Mouse (Mus musculus) heart, embryonic 11.5 days (tissue): Measurements from ENCODE around the gene Gzmn. TPM values are rescaled to one million over a fixed set of nuclear protein-coding genes. Genes with fewer than 3 reads are reported as not detected.

Experiments used
- ATAC-seq: fragments of 200-750 bp; cut with Nextera tagmentation; replicated peaks from 2 replicates; pipeline ENCODE4 v1.8.0; 2017; ENCODE audit warnings: moderate library complexity; ENCODE audit not compliant: insufficient number of reproducible peaks, low FRiP score, low TSS enrichment
- H3K27ac ChIP-seq: fragments of 300-500 bp; sonication (generic); 2 replicates; pipeline ENCODE4 v1.5.1; 2014; ENCODE audit warnings: mild to moderate bottlenecking, low read depth, low read length
- H3K27me3 ChIP-seq: fragments of 300-500 bp; sonication (generic); 2 replicates; pipeline ENCODE4 v1.6.1; 2014; ENCODE audit warnings: mild to moderate bottlenecking, low read length, mixed read lengths; ENCODE audit not compliant: control insufficient read depth, insufficient read depth
- H3K36me3 ChIP-seq: fragments of 300-500 bp; sonication (generic); 2 replicates; pipeline ENCODE4 v1.6.1; 2014; ENCODE audit warnings: mild to moderate bottlenecking, low read length, moderate library complexity, mixed read lengths; ENCODE audit not compliant: control insufficient read depth, insufficient read depth
- H3K4me1 ChIP-seq: fragments of 300-500 bp; sonication (generic); 2 replicates; pipeline ENCODE4 v1.6.1; 2014; ENCODE audit warnings: low read length; ENCODE audit not compliant: control insufficient read depth, insufficient read depth
- H3K4me2 ChIP-seq: fragments of 300-500 bp; sonication (generic); 2 replicates; pipeline ENCODE4 v1.6.1; 2014; ENCODE audit warnings: mild to moderate bottlenecking, moderate library complexity
- H3K4me3 ChIP-seq: fragments of 300-500 bp; sonication (generic); 2 replicates; pipeline ENCODE4 v1.5.1; 2014; ENCODE audit warnings: low read depth, low read length
- H3K9ac ChIP-seq: fragments of 300-500 bp; sonication (generic); 2 replicates; pipeline ENCODE4 v1.6.1; 2014; ENCODE audit warnings: mild to moderate bottlenecking, low read depth, low read length, moderate library complexity
- H3K9me3 ChIP-seq: fragments of 300-500 bp; sonication (generic); replicated peaks from 2 replicates; pipeline ENCODE4 v1.6.1; 2016; ENCODE audit warnings: low read length; ENCODE audit not compliant: control insufficient read depth
- polyA plus RNA-seq: library from polyadenylated mRNA; unstranded; fragments of >200 nt; fragmentation: Nextera tagmentation; extraction: Ambion mirVana; gene quantifications from 2 replicates; pipeline ENCODE4 v1.2.1, GENCODE M21; 2014

The Gzmn gene
- polyA plus RNA-seq, 1 experiment from 2014 or later: not detected

DNA sequence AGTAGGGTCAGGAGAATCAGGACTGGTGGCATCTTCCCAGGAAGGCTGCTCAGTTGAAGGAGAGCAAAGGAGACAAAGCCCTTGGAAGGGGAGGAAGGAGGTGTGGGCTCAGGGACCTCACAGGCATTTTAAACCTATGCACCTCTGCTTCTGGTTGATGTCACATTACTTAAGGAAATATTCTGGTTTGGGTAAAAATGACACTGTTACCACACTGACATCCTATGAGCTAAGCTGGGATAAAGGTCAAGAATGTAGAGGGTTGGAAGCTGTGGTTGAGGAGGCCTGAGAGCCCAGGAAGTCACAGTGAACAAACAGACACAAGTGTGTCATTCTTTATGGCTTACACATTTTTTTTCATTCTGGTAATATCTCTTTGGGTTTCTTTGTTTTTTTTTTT lies 53.9 kb downstream of the Gzmn start, which contains the start of gene Gzme:
Gzme (minus strand) TSS at position 101 of the 400 bp plus-strand sequence.
- H3K4me3 ChIP-seq: no peak within 1 kb of the TSS
- no peak within 1 kb of the TSS for H3K27ac ChIP-seq
- no peak for ATAC-seq
- H3K9ac ChIP-seq: no peak within 1 kb of the TSS
- H3K27me3 ChIP-seq: no peaks in the 10 kb centered on the region
- H3K36me3 ChIP-seq: no peaks in the 10 kb centered on the region
- H3K4me1 ChIP-seq: no peaks in the 10 kb centered on the region
- no peak within 1 kb of the TSS for H3K4me2 ChIP-seq
- no peaks in the 10 kb centered on the region for H3K9me3 ChIP-seq

Other genes starting within 250 kb of the Gzmn start
- not detected in 2 replicates for gene Cma1, start 229.9 kb downstream of the Gzmn start, polyA plus RNA-seq
- not detected in 2 replicates for gene Cma2, start 223.6 kb downstream of the Gzmn start, polyA plus RNA-seq
- not detected in 2 replicates for gene Mcpt1, start 156.6 kb downstream of the Gzmn start, polyA plus RNA-seq
- not detected in 2 replicates for gene Mcpt9, start 144.1 kb downstream of the Gzmn start, polyA plus RNA-seq
- not detected in 2 replicates for gene Mcpt2, start 132.6 kb downstream of the Gzmn start, polyA plus RNA-seq
- gene Mcpt4, start 112.3 kb downstream of the Gzmn start, polyA plus RNA-seq: not detected in 2 replicates
- not detected in 2 replicates for gene Mcpt8, start 89.3 kb downstream of the Gzmn start, polyA plus RNA-seq
- gene Ctsg, start 72.0 kb downstream of the Gzmn start, polyA plus RNA-seq: 0.21 TPM in 1 of 2 replicates, not detected in the other
- gene Gzme, start 54.0 kb downstream of the Gzmn start, polyA plus RNA-seq: not detected in 2 replicates
- gene Gzmd, start 42.0 kb downstream of the Gzmn start, polyA plus RNA-seq: not detected in 2 replicates
- gene Gzmg, start 15.0 kb downstream of the Gzmn start, polyA plus RNA-seq: not detected in 2 replicates
- not detected in 2 replicates for gene Gzmf, start 36.8 kb upstream of the Gzmn start, polyA plus RNA-seq
- gene Gzmc, start 60.1 kb upstream of the Gzmn start, polyA plus RNA-seq: not detected in 2 replicates
- not detected in 2 replicates for gene Gzmb, start 87.7 kb upstream of the Gzmn start, polyA plus RNA-seq
- gene Atp12a, start 190.5 kb upstream of the Gzmn start, polyA plus RNA-seq: not detected in 2 replicates
- 3.2 and 4.8 TPM in 2 replicates for gene Rnf17, start 228.0 kb upstream of the Gzmn start, polyA plus RNA-seq